Mouse (Mus musculus): ENCODE measurements at regions not wholly inside any gene's neighbourhood (a gene's known extent, or its start where the extent isn't known, plus 50 kb on each side); places are given as distances from the start of the nearest gene placed in this dataset.

DNA sequence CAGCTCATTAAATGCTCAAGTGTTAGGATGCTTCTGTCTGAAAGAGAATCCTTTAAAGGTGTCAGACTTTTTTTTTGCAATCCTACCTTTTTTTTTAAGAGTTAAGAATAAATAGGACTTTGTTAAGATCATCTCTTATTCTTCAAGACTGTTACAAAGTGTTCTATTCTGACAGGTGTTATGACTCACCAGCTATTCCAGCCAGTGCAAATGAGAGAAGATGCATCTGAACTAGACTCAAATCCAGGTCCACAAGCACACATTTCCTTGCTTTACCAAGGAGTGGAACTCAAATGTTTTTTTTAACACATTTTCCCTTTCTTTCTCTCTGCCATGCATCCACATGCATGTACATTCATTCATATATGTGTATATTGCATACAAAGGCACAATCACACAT is 98.4 kb upstream of the Atp10a start:
- no peak for TF ChIP-seq CTCF (IDR thresholded peaks at IDR 0.05; ENCODE audit: low read depth)
- DNase-seq (ENCODE audit: low spot score) (no peak), ATAC-seq (no peak)

DNA sequence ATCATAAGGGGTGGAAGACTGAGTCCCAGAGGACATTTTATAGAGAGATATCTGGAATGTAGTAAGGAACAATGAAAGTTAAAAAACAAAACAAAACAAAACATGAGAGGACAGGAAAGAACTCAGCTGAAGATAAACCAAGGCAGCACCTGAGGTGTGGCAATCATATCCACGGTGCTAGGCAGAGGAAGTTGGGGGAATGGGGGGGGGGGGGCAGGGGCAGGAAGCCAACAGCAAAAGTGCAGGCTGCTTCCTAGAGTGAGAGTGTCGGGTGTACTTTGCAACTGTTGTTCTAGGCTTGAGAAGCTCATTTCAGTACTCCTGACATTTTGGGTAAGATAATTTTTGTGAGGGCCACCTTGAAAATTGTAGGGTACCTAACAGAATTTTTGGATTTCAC is 87.2 kb upstream of the Atp10a start:
- Histone ChIP-seq H3K27ac (no peak overlapping the region), H3K4me1 (ENCODE audit: insufficient read depth, low read length) (no peaks in the 10 kb centered on the region), H3K9ac (replicated peaks; ENCODE audit: low read length) (no peak overlapping the region), H3K9me3 (ENCODE audit: low read length) (no peaks in the 10 kb centered on the region), H3K27me3 (ENCODE audit: insufficient read depth, low read length) (no peaks in the 10 kb centered on the region), H3K4me3 (ENCODE audit: low read length) (no peak overlapping the region), H3K36me3 (ENCODE audit: insufficient read depth, low read length) (no peaks in the 10 kb centered on the region), H3K4me2 (ENCODE audit: low read depth, low read length) (no peak overlapping the region)
- WGBS: 49% methylated on average over 2 of the region's 2 CpGs
- no peak for ATAC-seq
- DNase-seq (ENCODE audit: low spot score): no peak
- TF ChIP-seq CTCF (IDR thresholded peaks at IDR 0.05; ENCODE audit: low read depth): no peak

More for the DNA sequence above, 98.4 kb upstream of the Atp10a start:
- Histone ChIP-seq H3K9ac (replicated peaks; ENCODE audit: low read length) (no peak overlapping the region), H3K4me3 (ENCODE audit: low read length) (no peak overlapping the region), H3K4me2 (ENCODE audit: low read depth, low read length) (no peak overlapping the region), H3K9me3 (ENCODE audit: low read length) (no peaks in the 10 kb centered on the region), H3K27ac (no peak overlapping the region), H3K36me3 (ENCODE audit: insufficient read depth, low read length) (no peaks in the 10 kb centered on the region), H3K4me1 (ENCODE audit: insufficient read depth, low read length) (no peaks in the 10 kb centered on the region), H3K27me3 (ENCODE audit: insufficient read depth, low read length) (no peaks in the 10 kb centered on the region)

DNA sequence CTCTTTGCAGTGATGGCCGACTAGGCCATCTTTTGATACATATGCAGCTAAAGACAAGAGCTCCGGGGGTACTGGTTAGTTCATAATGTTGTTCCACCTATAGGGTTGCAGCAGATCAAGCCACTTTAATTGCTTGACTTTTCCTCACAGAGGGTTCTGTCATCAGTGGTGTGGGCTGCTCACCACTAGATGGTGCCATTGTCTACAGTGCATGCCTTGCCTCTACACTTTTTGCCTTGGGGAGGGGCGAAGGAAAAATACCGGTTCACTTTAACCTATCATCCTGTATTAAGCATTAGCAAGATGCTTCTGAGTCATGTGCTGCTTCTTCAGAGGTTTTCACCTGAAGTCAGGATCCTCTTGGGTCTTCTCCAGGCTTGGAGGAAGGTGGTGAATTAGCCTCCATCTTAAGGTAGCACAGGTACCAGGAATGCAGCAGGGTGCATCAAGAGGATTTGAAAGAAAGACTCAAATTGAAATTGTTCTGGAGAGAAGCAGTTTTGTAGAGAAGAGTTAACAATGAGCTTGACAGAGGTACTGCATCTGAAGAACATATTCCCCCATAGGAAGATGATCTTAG is 71.6 kb upstream of the Atp10a start:
- Histone ChIP-seq H3K27ac (no peak overlapping the region), H3K9me3 (ENCODE audit: low read length) (no peaks in the 10 kb centered on the region), H3K9ac (replicated peaks; ENCODE audit: low read length) (no peak overlapping the region), H3K4me2 (ENCODE audit: low read depth, low read length) (no peak overlapping the region), H3K36me3 (ENCODE audit: insufficient read depth, low read length) (no peaks in the 10 kb centered on the region), H3K4me3 (ENCODE audit: low read length) (no peak overlapping the region), H3K27me3 (ENCODE audit: insufficient read depth, low read length) (no peaks in the 10 kb centered on the region), H3K4me1 (ENCODE audit: insufficient read depth, low read length) (no peaks in the 10 kb centered on the region; the same call in 1 of the 2 replicates)
- peak; percentile 80 for DNase-seq (ENCODE audit: low spot score)
- peak; percentile 94 for TF ChIP-seq CTCF (IDR thresholded peaks at IDR 0.05; ENCODE audit: low read depth)
- ATAC-seq: peak; percentile 79; the same call in 1 of the 2 replicates
- 30% methylated on average over 4 of the region's 4 CpGs for WGBS

DNA sequence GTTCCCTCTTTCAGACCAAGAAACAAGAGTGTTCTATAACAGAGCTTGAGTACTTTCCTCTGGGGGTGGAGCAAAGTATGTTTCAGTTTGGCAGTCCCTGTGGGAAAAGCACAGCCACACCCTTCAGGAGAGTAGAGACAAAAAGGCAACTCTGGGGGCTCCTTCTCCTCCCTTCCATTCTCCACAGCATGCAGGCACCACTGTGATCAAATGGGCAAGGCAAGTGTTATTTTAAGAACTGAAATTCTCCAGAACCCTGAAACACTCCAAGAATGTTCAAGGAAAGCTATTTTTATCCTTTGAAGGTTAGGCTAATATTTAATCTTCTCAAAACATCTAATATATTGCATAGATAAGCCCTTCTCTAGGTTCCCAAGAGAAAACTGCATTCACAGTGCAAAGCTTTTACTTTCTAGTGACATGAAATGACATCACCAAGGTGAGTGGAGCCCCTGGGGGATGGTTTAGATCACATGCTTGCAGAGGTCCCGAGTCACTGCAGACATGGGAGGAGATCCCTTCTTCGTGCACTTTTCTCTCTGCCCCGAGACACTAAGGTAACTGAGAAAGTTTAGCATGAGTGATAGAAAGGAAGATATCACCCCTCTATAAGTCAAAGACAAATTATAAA is 70.2 kb upstream of the Atp10a start:
- H3K27ac ChIP-seq: no peak overlapping the region
- no peak overlapping the region for H3K9ac ChIP-seq (replicated peaks; ENCODE audit: low read length)
- no peaks in the 10 kb centered on the region for H3K9me3 ChIP-seq (ENCODE audit: low read length)
- no peak for ATAC-seq
- H3K4me1 ChIP-seq (ENCODE audit: insufficient read depth, low read length): no peaks in the 10 kb centered on the region; the same call in 1 of the 2 replicates
- no peak overlapping the region for H3K4me3 ChIP-seq (ENCODE audit: low read length)
- no peak for TF ChIP-seq CTCF (IDR thresholded peaks at IDR 0.05; ENCODE audit: low read depth)
- DNase-seq (ENCODE audit: low spot score): no peak
- H3K4me2 ChIP-seq (ENCODE audit: low read depth, low read length): no peak overlapping the region
- H3K36me3 ChIP-seq (ENCODE audit: insufficient read depth, low read length): no peaks in the 10 kb centered on the region
- H3K27me3 ChIP-seq (ENCODE audit: insufficient read depth, low read length): no peaks in the 10 kb centered on the region
- WGBS: 76% methylated on average over 3 of the region's 3 CpGs

DNA sequence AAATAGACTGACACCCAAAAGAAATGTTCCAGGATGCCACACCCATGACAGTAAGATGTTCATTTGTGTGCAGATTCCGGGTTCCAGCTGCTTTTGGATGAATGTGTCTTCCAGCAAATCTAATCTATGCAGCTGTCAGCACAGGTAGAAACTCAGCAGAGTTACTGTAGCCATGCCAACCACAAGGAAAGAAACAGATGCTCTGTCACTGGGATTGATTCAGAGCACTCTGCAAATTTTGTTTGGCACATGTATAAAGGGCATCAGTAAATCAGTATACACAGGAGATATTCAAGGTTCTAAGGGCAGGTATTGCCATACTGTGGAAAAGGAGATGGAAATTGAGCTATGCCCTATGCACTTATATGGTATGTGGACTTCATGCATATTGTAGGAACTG is 60.0 kb upstream of the Atp10a start:
- Histone ChIP-seq H3K9ac (replicated peaks; ENCODE audit: low read length) (no peak overlapping the region), H3K27ac (no peak overlapping the region), H3K9me3 (ENCODE audit: low read length) (no peaks in the 10 kb centered on the region), H3K4me3 (ENCODE audit: low read length) (no peak overlapping the region), H3K36me3 (ENCODE audit: insufficient read depth, low read length) (no peaks in the 10 kb centered on the region), H3K4me2 (ENCODE audit: low read depth, low read length) (no peak overlapping the region), H3K27me3 (ENCODE audit: insufficient read depth, low read length) (no peaks in the 10 kb centered on the region), H3K4me1 (ENCODE audit: insufficient read depth, low read length) (no peaks in the 10 kb centered on the region)
- 58% methylated on average over 1 of the region's 1 CpGs for WGBS
- TF ChIP-seq CTCF (IDR thresholded peaks at IDR 0.05; ENCODE audit: low read depth): no peak
- no peak for ATAC-seq
- DNase-seq (ENCODE audit: low spot score): peak; percentile 15

Data from hindbrain, postnatal 0 days (tissue).